Mouse (Mus musculus) forebrain, embryonic 11.5 days (tissue): ENCODE results near the gene Dhx30. TPM values are rescaled to one million over a fixed set of nuclear protein-coding genes. Genes with fewer than 3 reads are reported as not detected.
"Not testable (repeated sequence)": the region's sequence is repeated elsewhere in the genome, so short reads cannot be mapped to it uniquely, and the experiment has no call there.

ENCODE experiments used
- ATAC-seq: fragments of 200-750 bp; cut with Nextera tagmentation; replicated peaks from 2 replicates; pipeline ENCODE4 v1.8.0; 2017; ENCODE audit warnings: moderate TSS enrichment; ENCODE audit not compliant: low FRiP score
- DNase-seq: peaks from one replicate; pipeline ENCODE4 v3.0.0-alpha.2; 2017; ENCODE audit warnings: low spot score
- H3K27ac ChIP-seq: fragments of 300-500 bp; sonication (generic); 2 replicates; pipeline ENCODE4 v1.5.1; 2014; ENCODE audit warnings: low read depth, low read length
- H3K27me3 ChIP-seq: fragments of 300-500 bp; sonication (generic); 2 replicates; pipeline ENCODE4 v1.6.1; 2014; ENCODE audit warnings: mild to moderate bottlenecking, low read length, mixed read lengths; ENCODE audit not compliant: control insufficient read depth, insufficient read depth
- H3K36me3 ChIP-seq: fragments of 300-500 bp; sonication (generic); 2 replicates; pipeline ENCODE4 v1.6.1; 2014; ENCODE audit warnings: mild to moderate bottlenecking, low read length, moderate library complexity, mixed read lengths; ENCODE audit not compliant: control insufficient read depth, insufficient read depth
- H3K4me1 ChIP-seq: fragments of 300-500 bp; sonication (generic); replicated peaks from 2 replicates; pipeline ENCODE4 v1.6.1; 2014; ENCODE audit warnings: low read length, mixed read lengths; ENCODE audit not compliant: control insufficient read depth, insufficient read depth
- H3K4me2 ChIP-seq: fragments of 300-500 bp; sonication (generic); 2 replicates; pipeline ENCODE4 v1.6.1; 2014; ENCODE audit warnings: low read depth, mild to moderate bottlenecking, low read length, moderate library complexity, mixed read lengths; ENCODE audit not compliant: severe bottlenecking
- H3K4me3 ChIP-seq: fragments of 300-500 bp; sonication (generic); 2 replicates; pipeline ENCODE4 v1.5.1; 2014; ENCODE audit warnings: low read depth, low read length
- H3K9ac ChIP-seq: fragments of 300-500 bp; sonication (generic); 2 replicates; pipeline ENCODE4 v1.6.1; 2014; ENCODE audit warnings: low read length
- H3K9me3 ChIP-seq: fragments of 300-500 bp; sonication (generic); 2 replicates; pipeline ENCODE4 v1.6.1; 2016; ENCODE audit warnings: low read length, mixed read lengths; ENCODE audit not compliant: control insufficient read depth
- WGBS: fragments of 180-500 bp; shearing (Covaris S2); extraction: QIAGEN DNeasy Blood & Tissue Kit; methylation state at CpG from one replicate; pipeline ENCODE4 v1.1.7; 2014; 5-methylcytosine and 5-hydroxymethylcytosine counted together
- polyA plus RNA-seq: library from polyadenylated mRNA; unstranded; fragments of >200 nt; fragmentation: Nextera tagmentation; extraction: Ambion mirVana; gene quantifications from 2 replicates; pipeline ENCODE4 v1.2.1, GENCODE M21; 2014

The Dhx30 gene
- polyA plus RNA-seq: 186 and 198 TPM in 2 replicates

DNA sequence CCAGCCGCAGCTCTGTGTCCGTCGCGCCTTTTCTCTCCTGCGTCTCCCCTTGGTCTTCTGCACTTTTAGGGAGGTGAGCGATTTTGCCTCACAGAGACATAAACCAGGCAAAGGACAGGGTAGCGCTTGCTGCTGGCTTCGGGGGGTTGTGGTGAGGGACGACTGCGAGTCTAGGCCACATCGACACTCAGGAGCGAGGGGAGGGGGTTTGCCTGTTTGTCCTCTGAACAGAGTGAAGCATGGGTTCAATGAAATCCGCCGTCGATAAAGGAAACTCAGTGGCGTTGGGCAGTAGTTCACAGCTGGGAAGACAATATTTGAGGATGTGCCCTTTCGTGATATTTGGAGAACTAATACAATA is at the start of gene Dhx30:
Gene Dhx30, minus strand, starts transcription at position 52 of the 361 bp plus-strand sequence.
- no peak for DNase-seq
- Histone ChIP-seq H3K4me3 (peak within 1 kb of the TSS; percentile 87), H3K4me1 (peaks cover 6% of the 10 kb centered on the region; the same call in 1 of the 2 replicates), H3K36me3 (peaks cover 3% of the 10 kb centered on the region; the same call in 1 of the 2 replicates), H3K27ac (peak within 1 kb of the TSS; percentile 92), H3K9me3 (no peaks in the 10 kb centered on the region), H3K9ac (peak within 1 kb of the TSS; percentile 96), H3K27me3 (no peaks in the 10 kb centered on the region), H3K4me2 (peak within 1 kb of the TSS; percentile 75)
- no peak for ATAC-seq
- WGBS: 1% methylated on average over 17 of the region's 17 CpGs

DNA sequence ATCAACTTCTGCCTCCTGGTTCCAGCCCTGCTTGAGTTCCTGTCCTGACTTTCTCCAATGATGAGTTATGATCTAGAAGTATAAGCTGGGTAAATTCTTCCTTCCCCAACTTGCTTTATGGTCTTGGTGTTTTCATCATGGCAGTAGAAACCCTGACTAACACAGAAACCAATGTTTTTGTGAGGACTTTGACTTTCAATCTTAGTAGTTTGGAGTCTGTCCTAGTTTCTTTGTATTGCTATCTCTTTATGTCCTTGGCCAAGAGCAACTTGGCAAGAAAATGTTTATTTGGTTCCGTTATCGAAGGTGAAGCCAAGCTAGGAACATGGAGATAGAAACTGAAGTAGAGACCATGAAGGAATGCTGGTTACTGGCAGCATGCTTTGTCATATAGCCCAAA is 45.4 kb upstream of the Dhx30 start:
- peaks cover 5% of the 10 kb centered on the region for H3K36me3 ChIP-seq

DNA sequence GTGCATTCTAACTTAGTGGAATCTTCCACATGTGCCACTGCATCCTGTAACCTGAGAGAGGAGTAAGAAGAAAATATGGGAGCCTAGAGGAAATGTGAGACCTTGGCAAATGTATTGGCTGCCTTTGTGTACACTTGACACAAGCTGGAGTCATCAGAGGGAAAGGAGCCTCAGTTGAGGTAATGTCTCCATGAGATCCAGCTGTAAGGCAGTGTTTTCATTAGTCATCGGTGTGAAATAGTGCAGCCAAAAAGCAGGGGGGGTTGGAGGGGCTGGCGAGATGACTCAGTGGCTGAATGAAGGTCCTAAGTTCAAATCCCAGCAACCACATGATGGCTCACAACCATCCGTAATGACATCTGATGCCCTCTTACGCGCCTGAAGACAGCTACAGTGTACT is 44.8 kb upstream of the Dhx30 start:
- peaks cover 5% of the 10 kb centered on the region for H3K36me3 ChIP-seq
- H3K27ac ChIP-seq: no peak overlapping the region
- no peak for ATAC-seq

More for the DNA sequence above, 45.4 kb upstream of the Dhx30 start:
- WGBS: 97% methylated on average over 2 of the region's 2 CpGs
- Histone ChIP-seq H3K4me2 (no peak overlapping the region), H3K9me3 (no peaks in the 10 kb centered on the region), H3K27ac (no peak overlapping the region), H3K27me3 (no peaks in the 10 kb centered on the region), H3K4me3 (no peak overlapping the region), H3K4me1 (no peaks in the 10 kb centered on the region), H3K9ac (no peak overlapping the region)
- ATAC-seq: no peak
- no peak for DNase-seq

DNA sequence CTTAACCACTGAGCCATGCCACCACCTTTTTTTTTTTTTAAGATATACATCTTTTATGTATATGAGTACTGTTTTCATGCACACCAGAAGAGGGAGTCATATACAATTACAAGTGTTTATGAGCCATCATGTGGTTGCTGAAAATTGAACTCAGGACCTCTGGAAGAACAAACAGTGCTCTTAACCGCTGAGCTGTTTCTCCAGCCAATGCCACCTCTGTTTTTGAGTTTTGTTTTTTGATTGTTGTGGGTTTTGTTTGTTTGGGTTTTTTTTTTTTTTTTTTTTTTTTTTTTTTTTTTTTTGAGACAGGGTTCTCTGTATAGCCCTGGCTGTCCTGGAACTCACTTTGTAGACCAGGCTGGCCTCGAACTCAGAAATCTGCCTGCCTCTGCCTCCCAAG is 42.9 kb upstream of the Dhx30 start:
- not testable (repeated sequence) for H3K27ac ChIP-seq, H3K4me3 ChIP-seq, H3K9me3 ChIP-seq, H3K4me1 ChIP-seq, H3K36me3 ChIP-seq, H3K4me2 ChIP-seq, DNase-seq, ATAC-seq, H3K9ac ChIP-seq, H3K27me3 ChIP-seq
- WGBS: 94% methylated on average over 2 of the region's 2 CpGs

More for the DNA sequence above, 44.8 kb upstream of the Dhx30 start:
- no peak overlapping the region for H3K4me2 ChIP-seq
- WGBS: 94% methylated on average over 5 of the region's 5 CpGs
- no peaks in the 10 kb centered on the region for H3K4me1 ChIP-seq
- H3K27me3 ChIP-seq: no peaks in the 10 kb centered on the region
- no peak overlapping the region for H3K9ac ChIP-seq
- no peaks in the 10 kb centered on the region for H3K9me3 ChIP-seq
- H3K4me3 ChIP-seq: no peak overlapping the region
- no peak for DNase-seq

DNA sequence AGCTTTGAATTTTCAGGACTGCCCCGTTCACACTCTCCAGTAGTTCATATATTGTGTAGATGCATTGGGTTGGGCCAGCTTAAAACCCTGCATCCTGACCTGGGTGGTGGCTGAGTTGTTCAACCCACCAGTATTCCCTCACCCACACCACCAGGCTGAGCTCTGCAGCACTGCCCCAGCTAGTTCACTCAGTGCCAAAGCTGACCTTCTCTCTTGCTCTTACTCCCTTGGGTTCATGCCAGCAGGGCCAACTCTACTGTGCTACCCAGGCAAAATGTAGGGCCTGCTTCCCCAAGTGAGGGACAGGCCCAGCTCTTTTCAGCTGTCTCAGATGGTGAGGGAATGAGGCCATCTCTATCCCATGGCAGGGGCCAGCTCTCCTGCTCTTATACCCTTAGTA is 41.4 kb upstream of the Dhx30 start:
- 96% methylated on average over 1 of the region's 1 CpGs for WGBS
- H3K27ac ChIP-seq: no peak overlapping the region

DNA sequence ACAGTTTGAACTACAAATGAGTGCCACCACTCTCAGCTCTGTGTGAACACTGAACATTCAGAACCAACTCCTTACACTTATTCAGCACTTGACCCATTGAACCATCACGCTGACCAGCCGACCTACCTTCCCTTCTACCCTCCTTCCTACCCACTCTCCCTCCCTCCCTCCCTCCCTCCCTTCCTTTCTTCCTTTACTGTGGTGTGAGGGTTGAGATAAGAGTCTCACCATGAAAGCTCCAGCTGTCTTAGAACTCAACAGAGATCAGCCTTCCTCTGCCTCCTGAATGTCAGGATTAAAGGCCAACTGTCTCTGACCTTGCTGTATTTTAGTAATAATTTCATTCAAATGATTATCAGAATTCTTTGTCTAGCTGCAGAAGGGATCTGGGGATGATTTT is 31.0 kb upstream of the Dhx30 start:
- DNase-seq (no peak), ATAC-seq (no peak)
- no peak overlapping the region for H3K9ac ChIP-seq
- no peaks in the 10 kb centered on the region for H3K27me3 ChIP-seq
- H3K27ac ChIP-seq: no peak overlapping the region
- H3K36me3 ChIP-seq: peaks cover 6% of the 10 kb centered on the region; the same call in 1 of the 2 replicates
- H3K4me3 ChIP-seq: no peak overlapping the region
- H3K4me1 ChIP-seq: no peaks in the 10 kb centered on the region
- H3K9me3 ChIP-seq: no peaks in the 10 kb centered on the region
- 84% methylated on average over 2 of the region's 2 CpGs for WGBS
- H3K4me2 ChIP-seq: no peak overlapping the region

More for the DNA sequence above, 41.4 kb upstream of the Dhx30 start:
- H3K9ac ChIP-seq: no peak overlapping the region
- no peaks in the 10 kb centered on the region for H3K27me3 ChIP-seq
- no peak overlapping the region for H3K4me3 ChIP-seq
- H3K4me2 ChIP-seq: no peak overlapping the region
- no peaks in the 10 kb centered on the region for H3K9me3 ChIP-seq
- H3K4me1 ChIP-seq: no peaks in the 10 kb centered on the region
- no peak for DNase-seq
- peaks cover 7% of the 10 kb centered on the region for H3K36me3 ChIP-seq
- no peak for ATAC-seq

DNA sequence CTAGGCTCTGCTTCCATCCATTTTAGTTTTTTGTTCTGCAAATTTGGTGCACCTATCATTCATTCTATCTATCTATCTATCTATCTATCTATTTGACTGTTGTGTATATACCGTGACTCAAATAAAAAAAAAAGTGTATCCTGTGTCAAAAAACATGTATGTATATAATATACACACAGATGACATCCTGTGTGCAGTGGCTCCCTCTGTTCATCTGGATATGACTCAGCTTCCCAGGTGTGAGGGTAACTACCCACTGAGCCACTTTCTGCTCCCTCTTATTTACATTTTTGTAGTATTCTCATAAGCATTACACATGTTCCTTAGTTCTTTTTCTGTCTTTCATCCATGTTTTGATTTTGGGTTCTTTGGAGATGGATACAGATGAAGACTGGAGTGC is 24.5 kb upstream of the Dhx30 start:
- H3K36me3 ChIP-seq: peaks cover 2% of the 10 kb centered on the region; the same call in 1 of the 2 replicates
- H3K27ac ChIP-seq: no peak overlapping the region
- ATAC-seq (no peak), DNase-seq (no peak)
- H3K9me3 ChIP-seq: no peaks in the 10 kb centered on the region
- no peaks in the 10 kb centered on the region for H3K4me1 ChIP-seq
- no peak overlapping the region for H3K9ac ChIP-seq
- 95% methylated on average over 1 of the region's 1 CpGs for WGBS
- H3K4me3 ChIP-seq: no peak overlapping the region
- no peaks in the 10 kb centered on the region for H3K27me3 ChIP-seq
- H3K4me2 ChIP-seq: no peak overlapping the region

DNA sequence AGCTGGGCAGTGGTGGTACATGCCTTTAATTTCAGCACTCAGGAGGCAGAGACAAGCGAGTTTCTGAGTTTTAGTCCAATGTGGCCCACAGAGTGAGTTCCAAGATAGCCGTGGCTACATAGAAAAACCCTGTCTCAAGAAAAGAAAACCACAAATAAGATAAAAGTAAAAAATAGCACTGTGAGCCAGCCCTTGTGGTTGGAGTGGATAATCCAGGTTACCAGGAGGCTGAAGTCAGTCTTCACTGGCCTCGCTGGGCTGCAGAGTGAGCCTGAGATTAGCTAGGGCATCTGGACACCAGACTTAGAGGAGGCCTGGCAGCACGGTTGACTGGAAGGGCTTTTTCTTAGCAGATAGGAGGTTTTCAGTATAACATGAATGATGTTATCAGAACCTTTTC is 21.5 kb upstream of the Dhx30 start:
- ATAC-seq (no peak), DNase-seq (no peak)
- WGBS: 93% methylated on average over 4 of the region's 4 CpGs
- Histone ChIP-seq H3K4me2 (no peak overlapping the region), H3K4me1 (peaks cover 1% of the 10 kb centered on the region; the same call in 1 of the 2 replicates), H3K27ac (no peak overlapping the region), H3K9ac (no peak overlapping the region), H3K27me3 (no peaks in the 10 kb centered on the region), H3K4me3 (no peak overlapping the region), H3K9me3 (no peaks in the 10 kb centered on the region), H3K36me3 (peaks cover 2% of the 10 kb centered on the region; the same call in 1 of the 2 replicates)

DNA sequence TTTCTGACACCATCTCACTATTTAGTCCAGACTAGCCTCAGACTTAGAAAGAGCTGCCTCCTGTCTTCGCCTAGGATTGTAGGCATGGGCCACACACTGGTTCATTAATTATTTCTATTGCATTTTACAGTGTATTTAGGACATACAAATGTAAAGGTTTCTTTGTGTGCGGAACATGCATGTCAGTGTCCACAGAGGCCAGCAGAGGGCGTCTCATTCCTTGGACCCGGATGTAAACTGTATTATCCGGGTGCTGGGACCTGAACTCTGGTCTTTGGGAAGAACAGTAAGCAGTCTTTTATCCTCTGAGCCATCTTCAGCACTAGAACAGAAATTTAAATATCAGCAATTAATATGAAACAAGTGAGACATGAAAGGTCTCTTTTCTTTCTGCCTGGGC is 16.5 kb upstream of the Dhx30 start:
- 81% methylated on average over 5 of the region's 5 CpGs for WGBS

More for the DNA sequence above, 16.5 kb upstream of the Dhx30 start:
- Histone ChIP-seq H3K27me3 (no peaks in the 10 kb centered on the region), H3K27ac (no peak overlapping the region), H3K4me1 (peaks cover 8% of the 10 kb centered on the region; the same call in 1 of the 2 replicates), H3K4me2 (peak overlapping the region; percentile 72; the same call in 1 of the 2 replicates), H3K9me3 (no peaks in the 10 kb centered on the region), H3K4me3 (peak overlapping the region; percentile 90; the same call in 1 of the 2 replicates), H3K36me3 (no peaks in the 10 kb centered on the region; the same call in 1 of the 2 replicates), H3K9ac (no peak overlapping the region)
- DNase-seq (no peak), ATAC-seq (no peak)
